Mouse (Mus musculus): Measurements from ENCODE around the gene Smyd4. TPM values are rescaled to one million over a fixed set of nuclear protein-coding genes. Genes with fewer than 3 reads are reported as not detected.

Gene Smyd4
- polyA plus RNA-seq, 1 experiment, result 4.0 TPM

DNA sequence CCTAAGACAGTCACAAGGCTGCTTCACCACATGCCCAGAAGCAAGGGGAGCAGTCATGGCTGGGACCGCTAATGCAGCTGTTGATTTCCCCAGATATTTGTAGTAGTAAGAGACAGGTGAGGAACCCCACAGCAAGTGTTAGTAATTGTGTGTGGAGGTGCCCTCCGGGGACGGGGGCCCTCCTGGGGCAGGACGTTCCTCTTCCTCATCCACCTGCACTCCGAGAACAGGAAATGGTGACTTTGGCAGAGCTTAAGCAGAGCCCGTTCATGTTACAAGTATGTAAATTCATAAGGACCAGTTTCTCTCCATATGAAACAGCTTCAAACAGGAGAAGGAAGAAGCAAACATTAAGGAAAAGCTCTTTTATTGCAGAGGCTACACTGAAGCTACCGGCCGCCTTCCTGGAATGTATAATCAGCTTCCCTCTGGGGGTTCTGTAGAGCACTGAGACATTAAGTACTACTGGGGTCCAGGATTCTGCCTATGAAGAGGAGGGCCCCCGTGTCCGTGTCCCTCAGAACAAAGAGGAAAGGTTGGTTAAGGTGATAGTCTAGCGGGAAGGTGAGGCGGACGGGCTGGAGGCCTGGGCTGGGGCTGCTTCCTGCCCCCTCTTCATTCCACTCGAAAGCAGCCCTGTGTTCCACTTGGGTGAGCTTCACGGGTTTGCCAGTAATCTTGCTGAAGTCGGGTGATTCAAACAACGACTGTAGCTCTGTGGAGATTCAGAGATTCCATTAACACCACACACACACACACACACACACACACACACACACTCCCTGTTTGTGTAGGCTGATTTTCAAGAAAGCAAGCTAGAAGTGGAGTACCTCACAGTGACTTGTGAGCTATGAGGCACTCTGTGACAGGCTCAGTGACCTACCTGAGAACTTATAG lies 61.7 kb downstream of the Smyd4 start:
- peak in 1 of 2 experiments; percentile 31 for DNase-seq (ENCODE audit: low read depth in 1 of 2, low spot score in 2 of 2)
- TF ChIP-seq CTCF (IDR thresholded peaks at IDR 0.05; ENCODE audit: extremely low read depth, insufficient read depth, insufficient read length, insufficient replicate concordance) (no peak), POLR2A (IDR thresholded peaks at IDR 0.05; ENCODE audit: low read depth, low read length) (no peak)
- H3K27ac ChIP-seq (ENCODE audit: insufficient read depth, low read length), result peak overlapping the region; percentile 25; the same call in 1 of the 2 replicates
- no peaks in the 10 kb centered on the region for H3K36me3 ChIP-seq (ENCODE audit: control insufficient read depth, insufficient read depth, low read length)
- H3K4me3 ChIP-seq (ENCODE audit: extremely low read depth, insufficient read depth, insufficient read length), result no peak overlapping the region
- 15% methylated on average over 17 of the region's 17 CpGs for WGBS
- H3K27me3 ChIP-seq (ENCODE audit: control insufficient read depth, insufficient read depth, low read length), result no peaks in the 10 kb centered on the region
- peaks cover 19% of the 10 kb centered on the region for H3K4me1 ChIP-seq (ENCODE audit: control insufficient read depth, insufficient read depth, insufficient read length)

DNA sequence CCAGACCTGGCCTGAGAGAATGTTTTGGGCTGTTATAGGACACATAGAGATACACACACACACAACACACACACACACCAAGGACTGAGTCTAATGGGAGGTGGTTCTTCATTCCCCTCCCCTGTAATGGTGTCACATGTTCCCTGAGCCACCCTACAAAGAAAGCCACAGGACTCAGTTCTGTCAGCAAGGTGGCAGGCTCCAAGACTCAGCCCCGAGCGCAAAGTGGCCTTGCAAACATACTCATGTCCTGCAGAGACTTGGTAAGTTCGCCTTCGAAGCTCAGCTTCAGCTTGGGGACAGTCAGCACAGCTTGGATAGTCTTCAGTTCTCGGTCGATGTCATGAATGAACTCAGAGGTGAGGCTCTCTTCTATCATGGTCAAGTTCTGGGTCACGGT lies 62.4 kb downstream of the Smyd4 start:
- H3K27me3 ChIP-seq (ENCODE audit: control insufficient read depth, insufficient read depth, low read length), result no peaks in the 10 kb centered on the region
- H3K27ac ChIP-seq (ENCODE audit: insufficient read depth, low read length), result no peak overlapping the region

GRCm38 (mm10) chr11:75415096-75415495 lies 66.9 kb downstream of the Smyd4 start:
- Histone ChIP-seq H3K27me3 (ENCODE audit: control insufficient read depth, insufficient read depth, low read length) (no peaks in the 10 kb centered on the region), H3K27ac (ENCODE audit: insufficient read depth, low read length) (peak overlapping the region; percentile 28; the same call in 1 of the 2 replicates), H3K4me3 (ENCODE audit: extremely low read depth, insufficient read depth, insufficient read length) (no peak overlapping the region), H3K4me1 (ENCODE audit: control insufficient read depth, insufficient read depth, insufficient read length) (peaks cover 33% of the 10 kb centered on the region), H3K36me3 (ENCODE audit: control insufficient read depth, insufficient read depth, low read length) (no peaks in the 10 kb centered on the region)
- DNase-seq (ENCODE audit: low read depth in 1 of 2, low spot score in 2 of 2), result no peak
- TF ChIP-seq POLR2A (IDR thresholded peaks at IDR 0.05; ENCODE audit: low read depth, low read length), result no peak
- no peak for TF ChIP-seq CTCF (IDR thresholded peaks at IDR 0.05; ENCODE audit: extremely low read depth, insufficient read depth, insufficient read length, insufficient replicate concordance)
- 6% methylated on average over 7 of the region's 7 CpGs for WGBS

More for the DNA sequence above, 62.4 kb downstream of the Smyd4 start:
- Histone ChIP-seq H3K4me3 (ENCODE audit: extremely low read depth, insufficient read depth, insufficient read length) (no peak overlapping the region), H3K36me3 (ENCODE audit: control insufficient read depth, insufficient read depth, low read length) (no peaks in the 10 kb centered on the region), H3K4me1 (ENCODE audit: control insufficient read depth, insufficient read depth, insufficient read length) (peaks cover 26% of the 10 kb centered on the region)
- no peak for TF ChIP-seq CTCF (IDR thresholded peaks at IDR 0.05; ENCODE audit: extremely low read depth, insufficient read depth, insufficient read length, insufficient replicate concordance)
- no peak for TF ChIP-seq POLR2A (IDR thresholded peaks at IDR 0.05; ENCODE audit: low read depth, low read length)
- WGBS, result 71% methylated on average over 7 of the region's 7 CpGs
- DNase-seq (ENCODE audit: low read depth in 1 of 2, low spot score in 2 of 2), result no peak

DNA sequence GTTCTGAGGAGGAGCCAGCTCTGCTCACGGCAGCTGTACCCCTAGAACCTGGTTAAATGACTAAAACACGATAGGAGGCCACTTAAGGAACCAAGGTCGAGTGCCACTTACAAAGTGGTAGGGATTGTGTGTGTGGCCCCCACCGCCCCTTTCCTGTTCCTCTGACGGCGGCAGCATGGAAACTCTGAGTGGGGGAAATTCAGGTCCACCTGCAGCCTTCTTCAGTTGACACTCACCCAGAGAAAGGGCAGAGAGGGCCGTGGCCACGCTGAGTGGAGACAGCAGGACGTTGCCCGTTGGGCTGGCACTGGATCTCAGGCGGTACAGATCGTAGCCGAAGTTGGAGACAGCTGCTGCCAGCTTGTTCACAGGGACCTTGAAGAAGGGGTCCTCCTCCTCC lies 67.8 kb downstream of the Smyd4 start:
- TF ChIP-seq CTCF (IDR thresholded peaks at IDR 0.05; ENCODE audit: extremely low read depth, insufficient read depth, insufficient read length, insufficient replicate concordance), result no peak
- TF ChIP-seq POLR2A (IDR thresholded peaks at IDR 0.05; ENCODE audit: low read depth, low read length), result no peak
- Histone ChIP-seq H3K27ac (ENCODE audit: insufficient read depth, low read length) (no peak overlapping the region), H3K4me1 (ENCODE audit: control insufficient read depth, insufficient read depth, insufficient read length) (peaks cover 27% of the 10 kb centered on the region), H3K4me3 (ENCODE audit: extremely low read depth, insufficient read depth, insufficient read length) (no peak overlapping the region), H3K36me3 (ENCODE audit: control insufficient read depth, insufficient read depth, low read length) (no peaks in the 10 kb centered on the region), H3K27me3 (ENCODE audit: control insufficient read depth, insufficient read depth, low read length) (no peaks in the 10 kb centered on the region)
- WGBS, result 18% methylated on average over 13 of the region's 13 CpGs
- DNase-seq (ENCODE audit: low read depth in 1 of 2, low spot score in 2 of 2), result peak in 1 of 2 experiments; percentile 33

DNA sequence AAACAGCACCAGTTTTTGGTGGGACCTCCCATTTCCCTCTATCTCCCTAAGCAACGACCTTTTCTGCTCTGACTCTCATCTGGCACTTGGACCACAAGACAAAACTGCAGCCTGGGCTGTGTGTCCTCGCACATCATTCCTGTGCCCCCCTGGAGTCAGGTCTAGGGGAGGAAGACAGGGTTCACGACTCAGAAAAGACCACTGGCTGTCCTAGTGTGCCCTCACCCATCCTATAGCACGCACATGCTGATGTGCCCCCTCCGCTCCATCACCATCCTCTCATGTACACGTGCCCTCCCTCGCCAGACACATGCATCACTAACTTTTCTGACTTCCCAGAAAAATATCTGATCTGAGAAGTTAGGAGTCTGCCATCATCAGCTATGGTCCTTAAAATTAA lies 71.8 kb downstream of the Smyd4 start:
- Histone ChIP-seq H3K4me1 (ENCODE audit: control insufficient read depth, insufficient read depth, insufficient read length) (peaks cover 19% of the 10 kb centered on the region), H3K27me3 (ENCODE audit: control insufficient read depth, insufficient read depth, low read length) (no peaks in the 10 kb centered on the region), H3K27ac (ENCODE audit: insufficient read depth, low read length) (no peak overlapping the region), H3K36me3 (ENCODE audit: control insufficient read depth, insufficient read depth, low read length) (no peaks in the 10 kb centered on the region), H3K4me3 (ENCODE audit: extremely low read depth, insufficient read depth, insufficient read length) (no peak overlapping the region)
- DNase-seq (ENCODE audit: low read depth in 1 of 2, low spot score in 2 of 2), result no peak
- no peak for TF ChIP-seq CTCF (IDR thresholded peaks at IDR 0.05; ENCODE audit: extremely low read depth, insufficient read depth, insufficient read length, insufficient replicate concordance)
- TF ChIP-seq POLR2A (IDR thresholded peaks at IDR 0.05; ENCODE audit: low read depth, low read length), result no peak
- 79% methylated on average over 7 of the region's 7 CpGs for WGBS

- TF ChIP-seq CTCF (IDR thresholded peaks at IDR 0.05; ENCODE audit: extremely low read depth, insufficient read depth, insufficient read length, insufficient replicate concordance) (no peak), POLR2A (IDR thresholded peaks at IDR 0.05; ENCODE audit: low read depth, low read length) (no peak)
- no peak for DNase-seq (ENCODE audit: low read depth in 1 of 2, low spot score in 2 of 2)
- WGBS, result 71% methylated on average over 5 of the region's 5 CpGs
- Histone ChIP-seq H3K4me1 (ENCODE audit: control insufficient read depth, insufficient read depth, insufficient read length) (peaks cover 11% of the 10 kb centered on the region), H3K27ac (ENCODE audit: insufficient read depth, low read length) (no peak overlapping the region), H3K4me3 (ENCODE audit: extremely low read depth, insufficient read depth, insufficient read length) (no peak overlapping the region), H3K27me3 (ENCODE audit: control insufficient read depth, insufficient read depth, low read length) (no peaks in the 10 kb centered on the region), H3K36me3 (ENCODE audit: control insufficient read depth, insufficient read depth, low read length) (no peaks in the 10 kb centered on the region)
Measured at GRCm38 (mm10) chr11:75420810-75421374, 72.7 kb downstream of the Smyd4 start.
